Mouse (Mus musculus) liver, postnatal 0 days (tissue): ENCODE measurements around the gene Gm11595.
"Not testable (repeated sequence)": the region's sequence is repeated elsewhere in the genome, so short reads cannot be mapped to it uniquely, and the experiment has no call there.

Source experiments
- CTCF ChIP-seq: sonication (generic); IDR thresholded peaks from 2 replicates; pipeline ENCODE4 v1.5.1; 2016; ENCODE audit warnings: antibody characterized with exemption, low read depth
- EP300 ChIP-seq: IDR thresholded peaks from 2 replicates; pipeline ENCODE4 v1.6.1; 2016; ENCODE audit warnings: antibody characterized with exemption, low read depth, mild to moderate bottlenecking

DNA sequence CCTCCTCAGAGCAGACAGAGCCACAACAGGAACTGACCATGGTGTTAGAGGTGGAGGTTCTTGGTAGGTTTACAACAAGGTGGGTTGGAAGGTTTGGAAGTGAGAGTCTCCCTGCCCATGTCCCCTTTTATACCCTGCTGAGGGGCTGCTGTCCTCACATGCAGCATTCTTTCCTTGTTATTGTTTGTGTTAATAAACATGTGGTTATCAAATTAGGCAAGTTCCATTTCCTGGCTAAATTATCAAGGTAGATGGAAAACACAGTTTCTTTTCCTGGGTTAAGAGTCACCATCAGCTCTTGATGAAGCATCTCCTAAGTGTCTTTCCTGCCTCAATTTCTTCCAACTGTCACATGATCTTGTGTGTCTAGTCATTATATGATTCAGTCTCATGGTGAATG lies at the start of gene Gm11595:
- not testable (repeated sequence) for TF ChIP-seq CTCF, EP300
